Mouse (Mus musculus) brain, embryonic 14.5 days (tissue): ENCODE data around the gene Snai1.

Experiments
- CTCF ChIP-seq: fragments of 200-500 bp; IDR thresholded peaks from 2 replicates; pipeline ENCODE4 v1.5.1; 2012; ENCODE audit warnings: inconsistent platforms, mild to moderate bottlenecking, moderate library complexity, borderline replicate concordance; ENCODE audit not compliant: insufficient read depth, insufficient read length; ENCODE audit errors: extremely low read depth
- POLR2A ChIP-seq: fragments of 200-500 bp; IDR thresholded peaks from 2 replicates; pipeline ENCODE4 v1.6.1; 2012; ENCODE audit warnings: mild to moderate bottlenecking, inconsistent platforms, borderline replicate concordance; ENCODE audit not compliant: poor library complexity, insufficient read depth, insufficient read length, severe bottlenecking; ENCODE audit errors: extremely low read depth

GRCm38 (mm10) chr2:167508569-167508968 lies 29.4 kb upstream of the Snai1 start:
- no peak for TF ChIP-seq CTCF
- no peak for TF ChIP-seq POLR2A
